Mouse (Mus musculus): ENCODE measurements around the gene Psap.

Psap gene

DNA sequence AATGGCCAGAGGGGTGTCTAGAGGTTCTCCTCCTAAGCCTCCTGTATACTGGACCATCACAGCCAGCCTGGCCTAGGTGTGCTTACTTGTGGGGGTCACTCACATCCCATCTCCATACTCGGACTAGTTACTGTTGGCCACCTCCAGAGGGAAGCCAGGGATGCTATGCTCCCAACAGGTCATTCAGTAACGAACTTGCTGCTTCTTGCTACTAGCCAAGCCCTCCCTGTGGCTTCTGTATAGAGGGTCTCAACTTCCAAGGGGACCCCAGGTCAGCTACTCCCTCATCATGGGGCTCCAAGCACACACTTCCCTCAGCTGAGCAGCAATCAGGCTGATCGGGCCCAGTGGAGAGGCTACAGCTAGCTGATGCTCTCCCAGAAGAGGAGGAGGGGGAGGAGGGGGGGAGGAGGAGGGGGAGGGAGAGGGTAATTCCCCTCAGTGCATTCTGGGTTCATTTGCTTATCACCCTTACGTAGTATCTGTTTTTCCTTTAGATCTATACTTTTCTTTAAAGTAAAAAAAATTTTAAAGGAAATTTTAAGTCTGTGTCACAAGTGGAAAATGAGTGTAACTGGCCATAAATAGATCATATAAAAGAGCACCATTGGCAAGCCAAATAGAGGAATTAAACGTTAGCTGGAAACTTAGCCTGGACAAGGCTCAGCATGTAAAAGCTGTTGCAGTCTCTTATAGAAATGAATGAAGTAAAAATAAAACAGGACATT, 72.8 kb downstream of the Psap start:
- no peak for DNase-seq

DNA sequence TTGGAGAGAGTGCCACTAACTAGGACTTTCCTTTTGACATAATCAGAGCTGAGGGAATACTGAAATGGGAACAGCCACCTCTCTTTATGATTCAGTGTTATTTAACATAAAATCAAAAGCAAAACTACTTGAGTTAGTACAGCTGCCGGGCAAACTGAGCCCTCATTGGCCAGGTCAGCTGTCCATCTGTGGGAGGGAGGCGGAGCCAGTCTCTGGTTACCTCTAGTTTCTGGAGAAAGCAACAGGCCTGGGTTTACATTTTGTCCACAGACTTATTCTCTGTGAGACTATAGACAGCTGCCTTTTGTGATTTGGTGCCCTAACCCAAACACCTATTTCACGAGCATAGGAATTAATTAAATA, 73.4 kb downstream of the Psap start:
- peak; percentile 81 for DNase-seq

DNA sequence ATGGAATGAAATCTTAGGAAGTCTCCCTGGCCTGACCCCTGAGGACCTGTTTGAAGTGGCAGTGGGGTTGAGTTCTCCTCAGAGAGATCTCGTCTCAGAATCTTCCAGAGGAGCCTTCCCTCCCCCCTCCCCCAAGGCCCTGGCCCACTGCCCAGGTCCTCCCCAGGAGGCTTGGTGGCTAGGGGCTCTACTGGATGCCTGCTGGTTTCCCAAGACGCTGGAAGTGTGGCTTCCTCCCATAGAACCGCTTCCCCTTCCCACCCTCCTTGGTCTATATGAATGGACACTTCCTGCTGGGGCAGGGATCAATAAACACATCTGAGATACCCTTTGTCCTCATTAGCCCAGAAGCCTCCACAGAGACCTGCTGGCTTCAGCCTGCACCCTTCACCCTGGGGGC, 73.8 kb downstream of the Psap start:
- DNase-seq: no peak

DNA sequence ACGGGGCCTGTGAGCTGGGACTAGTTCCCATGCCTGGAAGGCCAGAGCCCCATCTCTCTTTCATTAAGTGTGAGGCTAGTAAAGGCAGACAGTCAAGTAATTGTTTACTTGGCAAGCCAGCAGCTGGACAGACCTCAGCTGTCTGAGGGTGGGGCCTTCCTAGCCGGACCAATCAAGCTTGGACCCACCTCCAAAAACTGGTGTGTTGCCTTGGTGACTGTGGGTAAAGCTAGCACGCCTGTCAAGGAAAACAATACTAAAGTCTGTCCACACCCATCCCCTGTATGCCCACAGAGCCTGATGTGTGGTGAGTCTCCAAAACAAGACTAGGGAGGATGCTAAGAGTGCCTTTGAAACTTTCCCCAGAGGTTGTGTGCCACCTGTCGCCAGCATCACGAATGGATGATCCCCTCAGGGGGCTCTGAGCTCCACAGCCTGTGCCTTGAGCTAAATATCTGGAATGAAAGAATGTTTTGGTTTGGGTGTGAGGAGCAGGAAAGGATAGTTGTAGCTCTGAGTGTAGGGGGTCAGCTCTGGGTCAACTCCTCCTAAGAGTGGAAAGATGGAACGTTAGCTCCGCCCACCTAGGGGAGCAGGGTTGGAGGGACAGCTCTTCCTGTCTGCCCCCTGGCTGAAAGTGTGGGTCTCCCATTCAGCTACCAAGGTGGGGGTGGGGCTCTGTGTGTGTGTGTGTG, 74.5 kb downstream of the Psap start:
- peak; percentile 74 for DNase-seq
